Mouse (Mus musculus) liver, embryonic 14.5 days (tissue): ENCODE results near the gene Dus4l.

Experiments
- CTCF ChIP-seq: IDR thresholded peaks from 2 replicates; pipeline ENCODE4 v1.5.1; 2016; ENCODE audit warnings: antibody characterized with exemption, low read depth, control low read depth
- EP300 ChIP-seq: IDR thresholded peaks from 2 replicates; pipeline ENCODE4 v1.6.1; 2016; ENCODE audit warnings: antibody characterized with exemption, low read depth

DNA sequence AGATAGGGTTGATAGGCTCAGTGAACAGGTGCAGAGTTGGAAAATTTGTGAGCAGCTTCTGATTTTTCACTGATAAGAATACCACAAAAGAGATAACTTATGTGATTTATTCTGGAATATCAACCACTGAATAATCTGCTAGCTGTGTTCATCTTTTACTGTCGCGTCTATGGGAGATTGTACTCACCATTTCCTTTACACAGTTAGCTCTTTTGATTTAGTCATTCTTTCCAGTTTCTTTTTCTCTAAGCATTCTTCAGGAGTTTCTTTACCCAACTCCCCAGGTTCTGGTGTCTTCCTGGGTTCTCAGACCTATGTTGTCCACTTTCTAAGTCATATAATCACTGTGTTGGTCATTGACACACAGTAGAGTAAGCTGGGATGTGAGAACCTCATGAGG, 2.2 kb upstream of the Dus4l start:
- TF ChIP-seq CTCF (no peak), EP300 (no peak)
